Mouse (Mus musculus) lung, adult 18-20 months (tissue): Measurements from ENCODE around the gene AC124108.1.
"Not testable (repeated sequence)": the region's sequence is repeated elsewhere in the genome, so short reads cannot be mapped to it uniquely, and the experiment has no call there.

Source experiments
- DNase-seq, 2 experiments: peaks; one replicate each; pipeline ENCODE4 v3.0.0; 2022; ENCODE audit warnings: mixed read lengths in 2 of 2

The AC124108.1 gene

DNA sequence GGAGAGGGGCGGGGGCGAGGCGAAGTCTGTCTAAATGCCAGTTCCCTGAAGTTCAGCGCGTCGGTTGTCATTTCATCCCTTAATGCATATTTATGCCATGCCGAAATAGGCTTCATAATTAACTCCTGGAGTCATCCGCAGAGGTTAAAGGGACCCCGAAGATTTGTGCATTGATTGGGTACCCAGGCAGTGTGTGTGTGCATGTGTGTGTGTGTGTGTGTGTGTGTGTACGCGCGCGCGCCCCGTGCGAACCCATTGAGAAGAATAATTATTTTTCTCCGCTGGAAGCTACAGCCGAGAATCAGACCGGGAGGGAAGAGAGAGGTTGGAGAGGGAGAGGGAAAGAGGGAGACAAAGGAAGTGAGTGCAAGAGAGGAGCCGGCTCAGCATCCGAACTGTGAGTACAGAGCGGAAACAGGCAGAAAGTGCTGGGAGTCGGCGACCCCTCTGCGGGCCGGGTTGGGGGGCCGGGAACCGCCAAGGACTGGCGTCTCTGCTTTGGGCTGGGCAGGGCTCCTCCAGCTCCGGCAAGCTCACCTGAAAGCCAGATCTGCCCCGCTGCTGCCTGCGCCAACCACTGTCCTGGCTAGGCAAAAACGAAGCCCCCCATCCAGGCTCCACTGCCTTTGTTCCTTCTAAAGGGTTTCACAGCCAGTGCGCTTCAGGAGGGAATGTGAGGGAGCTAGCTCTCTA, at the start of gene AC124108.1, which contains the start of gene Lemd1:
Gene AC124108.1, plus strand, starts transcription at position 365 of the 693 bp plus-strand sequence.
Gene Lemd1, plus strand, starts transcription at position 339 of the 693 bp plus-strand sequence.
- no peak for DNase-seq

DNA sequence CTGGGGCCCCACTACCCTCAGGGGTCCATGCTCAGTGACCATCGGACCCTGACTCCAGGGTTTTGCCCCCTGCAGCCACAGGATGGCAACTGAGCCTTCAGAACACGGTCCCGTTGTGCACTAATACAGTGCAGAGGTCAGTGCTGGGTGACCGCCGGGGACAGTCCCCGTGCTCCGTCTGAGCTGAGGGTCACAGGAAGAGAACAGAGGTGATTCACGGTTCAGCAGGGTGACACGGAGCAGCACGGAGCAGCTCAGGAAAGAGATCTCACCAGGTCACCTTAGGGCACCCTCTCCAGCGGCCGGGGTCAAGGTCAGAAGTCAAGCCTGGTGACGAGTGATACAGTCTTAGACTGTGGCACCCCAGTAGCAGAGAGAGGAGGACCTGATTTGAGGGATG, 49.5 kb upstream of the AC124108.1 start:
- no peak for DNase-seq

DNA sequence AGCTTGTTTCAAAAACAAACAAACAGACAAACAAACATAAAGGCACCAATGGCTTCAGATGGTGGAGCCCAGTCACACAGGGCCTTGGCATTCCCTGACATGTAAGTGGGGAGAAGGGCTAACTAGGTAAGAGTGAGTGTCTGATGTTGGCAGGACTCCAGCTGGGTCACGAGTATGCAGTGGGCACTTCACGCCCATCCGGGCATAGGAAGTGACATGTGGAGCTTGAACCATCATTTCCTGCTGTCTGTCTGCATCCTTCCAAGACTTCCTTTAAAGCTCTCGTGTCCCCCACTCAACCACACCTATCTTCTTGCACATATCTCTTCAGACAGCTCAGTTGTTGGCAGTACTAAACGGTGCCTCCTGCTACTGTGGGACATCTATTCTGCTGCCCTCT, 48.2 kb upstream of the AC124108.1 start:
- no peak for DNase-seq

DNA sequence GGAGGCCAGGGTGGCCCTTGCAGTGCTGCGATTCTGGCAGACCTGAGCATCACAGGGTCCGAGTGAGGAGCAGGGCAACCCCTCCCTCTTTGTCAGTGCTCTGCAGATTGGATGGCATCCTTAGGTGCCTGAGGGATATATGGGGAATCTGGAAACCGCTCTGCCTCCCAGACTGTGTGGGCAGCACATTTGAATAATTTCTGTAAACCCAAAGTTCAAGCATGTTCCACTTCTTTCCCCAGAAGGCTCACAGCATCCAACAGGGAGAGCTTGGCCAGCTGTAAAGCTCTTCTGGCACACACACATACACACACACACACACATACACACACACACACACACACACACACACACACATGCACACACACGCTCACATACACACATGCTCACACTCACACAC, 47.5 kb upstream of the AC124108.1 start:
- no peak for DNase-seq

DNA sequence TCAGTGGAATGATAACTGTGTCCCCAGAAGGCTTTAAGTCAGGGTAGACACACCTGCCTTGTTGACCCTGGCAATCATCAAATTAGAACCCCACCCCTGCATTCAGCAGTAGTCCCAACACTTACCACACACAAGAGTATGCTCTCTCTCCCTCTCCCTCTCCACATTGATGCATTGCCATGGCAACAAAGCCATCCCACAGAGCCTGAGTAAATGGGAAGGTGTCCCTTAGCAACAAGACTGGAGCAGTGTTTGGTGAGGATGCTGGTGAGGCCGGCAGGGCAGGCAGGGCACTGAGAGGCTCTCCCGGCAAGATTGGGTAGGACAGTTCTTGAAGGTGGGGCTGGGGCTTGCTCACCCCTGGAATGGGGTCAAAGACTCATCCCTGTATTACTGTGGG, 47.0 kb upstream of the AC124108.1 start:
- DNase-seq = no peak

DNA sequence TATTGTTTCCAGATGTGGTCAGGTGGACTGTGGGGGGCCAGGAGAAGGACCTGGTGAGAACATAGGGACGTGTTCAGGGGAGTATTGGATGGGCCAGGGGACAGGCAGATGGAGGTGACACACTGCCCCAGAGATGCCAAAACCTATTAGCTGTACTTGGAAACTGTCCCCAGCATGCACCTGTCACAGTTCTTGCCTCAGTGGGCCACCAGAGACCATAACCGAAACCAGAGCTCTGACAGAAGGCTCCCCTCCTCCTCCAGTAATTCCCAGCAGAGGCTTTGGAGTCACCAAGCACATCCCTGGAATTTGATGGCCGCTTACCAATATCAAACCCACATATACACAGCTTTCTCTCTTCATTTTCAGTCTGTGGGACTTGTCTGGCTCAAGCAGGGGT, 46.4 kb upstream of the AC124108.1 start:
- no peak for DNase-seq

DNA sequence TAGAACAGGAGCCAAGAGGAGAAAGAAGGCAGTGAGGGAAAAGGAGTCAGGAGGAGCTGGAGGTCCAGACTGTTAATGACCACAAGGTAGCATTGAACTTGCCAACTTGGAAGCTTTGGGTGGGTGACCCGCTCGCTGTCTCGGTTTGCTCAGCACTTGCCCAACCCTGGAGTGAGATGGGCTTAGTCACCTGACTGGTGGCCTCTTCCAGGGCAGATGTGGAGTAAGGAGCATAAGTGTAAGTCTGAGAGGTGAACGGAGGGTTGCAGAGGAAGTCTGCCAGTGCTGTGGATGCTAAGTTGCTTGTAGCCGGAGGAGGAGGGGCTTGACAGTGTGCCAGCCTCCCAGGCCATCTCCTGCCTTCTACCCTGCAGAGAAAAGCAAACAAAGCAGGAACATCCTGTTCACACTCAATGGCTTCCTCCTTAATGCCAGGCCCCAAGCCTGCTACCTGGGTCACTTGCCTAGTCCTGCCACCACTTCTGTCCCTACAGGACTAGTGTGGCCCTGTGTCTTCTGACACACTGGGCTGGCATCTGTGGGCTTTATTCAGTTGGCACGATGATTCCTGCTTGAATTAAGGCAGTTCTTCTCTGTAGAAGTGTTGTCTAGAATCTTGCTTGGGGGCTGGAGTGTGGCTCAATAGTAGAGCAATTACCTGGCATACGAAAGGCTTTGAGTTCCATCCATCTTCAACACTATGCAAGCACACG, 45.1 kb upstream of the AC124108.1 start:
- peak in 1 of 2 experiments; percentile 54 for DNase-seq

DNA sequence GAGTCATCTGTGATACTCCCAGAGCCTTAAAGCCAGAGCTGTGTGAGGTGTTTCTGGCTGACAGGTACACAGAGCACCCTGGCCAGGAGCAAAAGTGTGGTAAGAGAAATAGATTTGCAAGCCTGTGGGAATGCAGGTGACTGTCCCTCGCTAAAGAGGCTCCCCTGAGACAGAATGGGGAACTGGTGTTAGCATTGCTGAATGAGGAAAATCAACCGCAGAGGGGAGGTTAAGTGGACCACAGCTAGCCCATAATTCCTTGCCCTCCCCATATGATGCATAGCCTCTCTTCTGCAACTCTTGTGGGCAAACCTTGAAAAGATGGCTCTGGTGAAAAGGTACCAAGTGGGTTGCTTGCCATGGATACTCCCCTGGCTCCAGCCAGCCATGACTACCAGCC, 41.8 kb upstream of the AC124108.1 start:
- DNase-seq = no peak

DNA sequence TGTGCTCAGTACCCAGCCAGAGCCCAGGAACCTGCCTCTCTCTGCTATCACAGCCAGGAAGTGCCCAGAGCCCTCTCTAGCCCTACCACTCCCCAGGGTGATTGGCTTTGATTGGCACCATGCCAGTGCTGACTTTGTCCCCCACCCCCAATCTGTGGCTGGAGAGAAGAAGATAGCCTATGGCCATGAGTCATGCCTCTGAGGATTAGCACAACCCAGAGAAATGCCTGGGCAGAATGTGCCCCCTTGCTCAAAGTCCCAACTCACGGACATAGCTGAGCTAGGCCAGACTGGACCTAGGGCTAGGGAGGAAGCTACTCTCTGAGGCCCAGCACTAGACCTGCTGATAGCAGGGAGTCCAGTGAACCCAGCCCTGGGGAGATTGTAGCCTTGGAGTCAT, 41.1 kb upstream of the AC124108.1 start:
- peak in 1 of 2 experiments; percentile 56 for DNase-seq

DNA sequence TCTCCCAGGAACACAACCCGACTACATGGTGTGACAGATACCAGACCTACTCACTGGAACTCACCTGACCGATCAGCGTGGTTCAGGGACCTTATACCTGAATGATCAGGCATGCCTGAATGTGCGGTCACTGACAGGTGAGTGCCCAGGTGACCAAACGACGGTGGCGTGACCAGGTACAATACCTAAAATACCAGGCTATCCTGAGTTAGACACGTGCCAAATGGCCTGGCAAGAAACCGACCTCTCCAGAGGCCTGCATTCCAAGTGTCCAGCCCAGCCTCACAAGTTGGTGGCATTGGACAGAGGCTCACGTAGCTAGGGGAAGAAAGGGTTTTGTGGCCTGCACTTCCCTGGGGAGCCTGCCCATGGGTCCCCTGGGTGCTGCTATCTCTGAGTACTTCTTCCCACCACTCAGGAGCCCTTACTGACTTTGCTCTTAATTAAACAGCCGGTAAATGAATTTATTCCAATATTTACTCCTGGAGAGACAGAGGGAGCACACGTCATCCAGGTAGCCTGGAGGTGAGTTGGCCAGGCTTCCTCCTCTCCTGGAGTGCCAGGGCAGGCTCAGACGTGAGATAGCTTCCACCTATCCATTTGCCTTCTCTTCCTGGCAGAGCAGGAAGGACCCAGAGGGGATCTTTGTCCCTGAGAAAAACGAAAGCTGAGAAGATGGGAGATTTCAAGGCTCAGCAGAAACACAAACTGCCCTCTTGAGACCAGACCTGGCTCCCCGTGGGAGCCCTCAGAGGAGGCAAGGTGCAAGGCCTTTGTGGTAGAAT, 40.2 kb upstream of the AC124108.1 start:
- DNase-seq = peak; percentile 81 to 85

DNA sequence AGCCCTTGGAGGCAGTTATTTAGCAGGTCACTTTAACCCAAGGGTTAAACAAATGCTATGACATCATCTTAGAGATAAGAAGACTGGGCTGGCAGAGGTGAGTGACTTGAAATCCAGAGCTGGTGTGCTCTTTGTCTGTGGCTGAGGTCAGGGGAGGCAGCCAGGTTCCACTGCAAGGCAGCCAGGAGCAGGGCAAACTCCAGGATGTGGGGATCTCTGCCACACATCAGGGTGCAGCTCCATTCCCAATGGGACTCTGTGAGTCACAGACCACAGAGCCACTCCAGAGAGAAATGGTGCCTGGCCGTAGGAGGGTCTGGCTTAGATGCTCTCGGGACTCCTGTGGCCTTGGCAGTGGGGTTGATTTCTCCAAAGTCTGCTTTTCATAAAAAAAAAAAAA, 39.3 kb upstream of the AC124108.1 start:
- DNase-seq = no peak

DNA sequence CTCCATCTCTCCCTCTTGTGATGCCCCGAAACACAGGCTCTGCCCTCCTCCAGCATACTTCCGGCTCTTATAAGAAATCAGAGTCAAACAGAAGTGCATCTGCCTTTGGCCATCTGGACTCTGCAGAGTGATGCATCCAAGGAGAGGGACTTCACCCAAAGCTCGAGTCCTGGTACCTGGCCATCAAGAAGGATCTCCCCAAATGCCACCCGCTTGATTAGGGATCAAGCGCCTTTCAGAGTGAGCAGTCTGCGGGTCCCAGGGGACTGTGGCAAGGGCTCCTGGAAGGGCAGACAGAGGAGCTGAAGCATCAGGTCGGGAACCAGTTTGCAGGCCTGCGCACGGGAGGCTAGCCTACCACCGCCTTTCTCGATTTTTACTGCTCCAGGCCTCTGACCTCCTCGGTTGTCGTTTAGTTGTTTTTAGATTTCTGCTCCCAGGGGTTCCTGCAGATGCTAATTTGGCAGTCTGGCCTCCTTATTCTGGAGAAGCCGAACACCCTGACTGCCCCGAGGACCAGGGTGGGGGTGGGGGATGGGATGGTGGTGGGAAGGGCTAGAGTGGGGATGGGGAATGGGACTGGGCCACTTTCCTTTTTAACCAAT, 38.1 kb upstream of the AC124108.1 start:
- no peak for DNase-seq

DNA sequence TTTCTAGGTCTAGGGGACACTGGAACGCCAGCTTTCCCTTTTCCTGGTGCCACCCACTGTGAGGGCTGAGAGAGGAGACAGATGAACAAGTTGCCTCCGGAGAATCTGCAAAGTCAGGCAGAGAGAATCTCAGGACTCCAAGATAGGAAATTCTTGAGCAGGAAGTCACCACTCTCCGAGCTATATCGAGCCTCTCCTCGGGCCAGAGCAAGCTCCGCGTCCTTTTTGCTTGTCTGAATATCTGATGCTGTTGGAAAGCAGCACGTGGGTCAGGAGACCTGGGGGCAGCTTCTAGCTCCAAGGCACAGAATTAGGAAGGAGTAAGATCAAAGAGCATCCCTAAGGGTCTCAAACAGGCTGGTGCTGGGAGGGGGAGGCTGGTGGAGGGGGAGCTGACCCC, 37.6 kb upstream of the AC124108.1 start:
- DNase-seq = no peak

DNA sequence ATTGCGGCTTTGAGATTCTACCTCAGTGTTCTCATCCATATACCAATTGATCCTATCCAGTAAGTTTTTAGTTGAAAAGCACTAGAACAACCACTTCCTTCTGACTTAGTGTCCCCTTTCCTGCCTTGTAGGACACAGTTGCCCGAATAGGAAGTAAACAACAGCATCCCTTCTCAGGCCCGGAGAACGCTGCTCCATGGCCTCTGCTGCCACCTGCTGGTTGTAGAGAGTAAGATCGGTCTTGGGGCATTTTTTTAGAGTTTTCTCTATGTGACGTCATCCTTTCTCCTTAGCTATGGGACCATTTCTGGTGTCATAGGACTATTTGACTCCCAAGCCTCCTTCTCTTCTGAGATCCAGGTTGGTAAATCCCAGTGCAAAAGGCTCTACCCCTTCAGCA, 35.5 kb upstream of the AC124108.1 start:
- DNase-seq = peak; percentile 71 to 80

DNA sequence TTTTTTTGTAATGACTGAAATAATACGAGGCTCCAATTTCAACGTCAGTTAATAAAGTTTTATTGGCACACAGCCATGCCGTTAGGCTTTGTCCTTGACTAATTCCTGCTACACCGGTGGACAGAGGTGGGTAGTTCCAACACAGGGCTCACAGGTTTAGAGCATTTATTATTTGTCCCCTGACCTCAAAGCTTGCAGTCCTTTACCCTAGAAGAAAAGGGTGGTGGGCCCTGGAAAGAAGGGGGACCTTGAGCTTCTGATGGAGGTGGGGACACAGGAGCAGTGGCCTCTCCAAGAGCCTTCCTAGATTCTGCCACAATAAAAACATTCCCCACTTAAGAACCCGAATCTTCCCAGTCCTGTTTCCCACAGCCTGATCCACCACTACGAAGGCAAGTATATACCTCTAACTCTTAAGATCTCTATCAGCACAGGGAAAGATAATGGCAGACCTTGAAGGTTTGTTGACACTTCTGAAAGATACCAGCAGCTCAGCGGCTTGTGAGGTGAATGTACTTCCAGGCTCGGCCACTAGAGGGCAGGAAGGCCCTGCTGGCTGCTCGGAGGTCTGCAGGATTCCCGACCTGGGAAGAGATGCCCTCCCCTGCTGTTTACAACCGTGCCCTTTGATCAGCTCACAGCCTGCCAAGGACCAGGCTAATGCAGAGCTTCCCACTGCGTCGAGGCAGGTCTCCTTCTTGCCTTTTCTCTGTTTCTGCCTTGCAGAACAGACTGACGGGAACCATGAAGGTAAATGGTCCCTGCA, 34.1 kb upstream of the AC124108.1 start:
- DNase-seq = peak; percentile 71 to 81

DNA sequence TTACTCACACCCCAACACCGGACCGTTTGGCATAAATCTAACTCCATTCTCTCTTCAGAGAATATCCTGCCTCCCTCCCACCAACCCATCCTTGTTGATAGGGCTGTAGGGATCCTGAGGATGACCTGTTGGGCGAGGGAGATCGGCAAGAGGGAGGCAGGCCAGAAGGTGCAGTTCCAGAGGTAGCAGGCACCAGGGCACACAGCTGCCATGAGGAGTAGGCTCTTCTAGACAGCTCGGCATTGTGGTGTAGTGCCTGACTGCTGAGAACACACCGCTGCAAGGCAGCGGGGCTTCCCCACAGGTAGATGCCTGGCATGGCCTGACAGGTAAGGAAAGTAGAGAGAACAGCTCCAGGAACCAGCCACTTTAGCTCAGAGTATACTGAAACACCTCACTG, 33.4 kb upstream of the AC124108.1 start:
- no peak for DNase-seq

DNA sequence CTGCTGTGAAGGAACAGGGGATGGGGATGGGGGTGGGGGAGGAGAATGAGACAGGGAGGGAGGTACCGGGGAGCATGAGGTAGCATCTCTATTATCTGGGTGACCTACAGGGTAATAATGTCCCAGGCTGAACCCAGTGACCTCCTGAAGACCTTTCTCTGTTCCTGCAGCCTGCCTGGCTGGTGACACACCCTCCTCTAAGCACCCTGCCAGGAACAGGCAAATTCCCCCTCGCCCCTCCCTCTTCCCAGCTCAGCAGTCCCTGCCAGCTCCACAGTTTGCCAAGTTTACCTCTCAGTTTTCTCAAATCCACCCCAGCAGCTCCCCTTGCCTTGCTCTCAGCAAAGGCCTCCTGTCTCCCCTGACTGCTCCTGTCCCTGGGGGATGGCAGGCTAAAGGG, 32.5 kb upstream of the AC124108.1 start:
- DNase-seq = peak; percentile 56 to 66

DNA sequence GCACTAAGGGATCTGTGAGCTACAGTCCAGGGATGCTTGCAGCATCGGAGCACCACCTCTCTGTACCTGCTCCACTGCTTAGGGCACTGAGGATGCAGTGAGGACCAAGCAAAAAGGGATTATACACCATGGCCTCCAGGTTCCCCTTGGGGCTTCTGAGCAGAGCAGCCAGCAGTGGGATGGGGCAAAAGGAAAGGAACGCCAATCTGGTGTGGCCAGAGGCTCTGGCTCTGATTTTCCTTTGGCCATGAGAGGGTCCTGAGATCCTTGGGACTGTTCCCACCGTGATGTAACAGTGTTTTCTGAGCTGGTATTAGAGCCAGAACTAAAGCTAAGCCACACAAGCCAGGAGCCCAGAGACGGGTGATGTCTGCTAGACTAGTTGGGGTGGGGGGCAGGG, 31.6 kb upstream of the AC124108.1 start:
- DNase-seq = no peak

DNA sequence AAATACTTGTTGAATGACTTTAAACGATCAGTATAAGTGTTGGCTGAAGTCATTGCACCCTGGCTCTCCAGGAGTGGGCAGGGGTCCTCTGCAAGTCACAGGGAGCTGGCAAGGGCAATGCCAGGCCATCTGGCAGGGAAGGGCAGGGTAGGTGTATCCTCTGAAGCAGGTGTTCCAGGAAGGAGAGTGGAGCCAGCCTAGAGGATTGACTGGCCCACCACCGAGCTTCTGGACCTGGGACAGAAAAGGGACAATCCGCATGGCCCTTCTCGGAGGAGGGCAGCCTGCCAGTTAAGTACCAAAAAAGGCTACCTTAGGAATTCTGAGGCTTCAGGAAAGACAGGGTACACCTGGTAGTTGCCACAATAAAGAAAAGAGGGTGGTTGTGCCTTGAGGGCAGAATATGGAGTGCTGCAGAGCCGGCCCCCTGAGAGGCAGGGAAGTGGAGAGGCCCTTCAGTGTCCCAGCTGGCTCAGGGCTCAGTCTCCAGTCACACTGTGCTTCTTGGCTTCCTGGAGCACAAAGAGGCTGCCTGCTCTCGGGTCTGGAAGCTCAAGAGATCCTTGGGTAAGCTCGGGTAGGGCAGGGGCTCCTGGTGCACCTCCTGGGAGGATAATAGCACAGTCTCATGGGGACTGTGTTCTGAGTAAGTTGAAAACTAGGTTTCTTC, 29.9 kb upstream of the AC124108.1 start:
- DNase-seq = peak in 1 of 2 experiments; percentile 57

DNA sequence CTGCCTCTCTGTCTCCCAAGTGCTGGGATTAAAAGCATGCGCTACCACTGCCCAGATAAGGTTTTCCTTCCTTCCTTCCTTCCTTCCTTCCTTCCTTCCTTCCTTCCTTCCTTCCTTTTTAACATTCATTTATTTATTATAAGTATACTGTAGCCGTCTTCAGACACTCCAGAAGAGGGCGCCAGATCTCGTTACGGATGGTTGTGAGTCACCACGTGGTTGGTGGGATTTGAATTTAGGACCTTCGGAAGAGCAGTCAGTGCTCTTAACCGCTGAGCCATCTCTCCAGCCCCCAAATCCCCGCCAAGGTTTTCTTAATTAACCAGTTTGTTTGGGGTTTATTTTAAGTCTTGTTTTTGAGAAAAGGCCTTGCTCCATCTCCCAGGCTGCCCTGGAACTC, 28.6 kb upstream of the AC124108.1 start:
- DNase-seq = not testable (repeated sequence)

DNA sequence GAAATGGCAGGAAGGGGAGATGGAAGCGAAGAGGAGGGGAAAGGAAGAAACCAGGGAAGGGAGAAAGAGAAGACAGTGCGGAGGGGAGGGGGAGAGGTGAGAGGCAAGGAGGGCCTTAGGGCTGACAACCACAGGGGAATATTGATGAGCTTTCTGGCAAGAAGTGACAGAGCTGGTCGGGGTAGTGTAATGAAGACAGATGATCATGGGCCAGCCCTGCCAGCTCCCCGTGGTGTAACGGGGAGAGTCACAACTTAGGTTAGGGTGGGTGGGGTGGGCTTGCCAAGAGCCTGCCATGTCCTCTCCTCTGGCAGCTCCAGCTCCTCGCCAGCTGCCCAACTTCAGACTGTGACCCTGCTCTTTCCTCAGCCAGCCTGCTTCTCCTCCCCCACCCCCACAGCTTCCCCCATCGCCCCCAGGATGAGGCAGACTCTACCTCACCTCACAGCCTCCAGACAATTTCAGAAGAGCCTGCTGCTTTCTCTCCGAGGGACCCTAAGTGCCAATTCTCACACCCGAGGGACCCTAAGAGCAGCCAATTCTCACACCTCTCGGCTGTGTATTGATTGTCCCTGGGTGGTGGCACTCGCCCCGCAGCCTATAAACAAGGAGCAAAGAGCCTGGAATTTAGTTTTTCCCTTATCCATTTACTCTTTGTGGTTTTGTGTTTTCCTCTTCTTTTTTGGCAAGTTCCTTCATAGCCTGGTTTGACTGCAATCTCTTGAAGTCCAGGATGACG, 26.3 kb upstream of the AC124108.1 start:
- no peak for DNase-seq
